Mouse (Mus musculus) adrenal gland, postnatal 14 days (tissue): ENCODE data around the gene Dap3. TPM values are rescaled to one million over a fixed set of nuclear protein-coding genes. Genes with fewer than 3 reads are reported as not detected.
A peak's percentile ranks its signal among the peaks of the same experiment; 100 is the strongest.
"Not testable (repeated sequence)": the region's sequence is repeated elsewhere in the genome, so short reads cannot be mapped to it uniquely, and the experiment has no call there.

Experiments
- DNase-seq: peaks from one replicate; pipeline ENCODE4 v3.0.0; 2021; ENCODE audit warnings: mixed read lengths
- total RNA-seq: library from RNA; stranded (reverse); gene quantifications from 2 replicates; pipeline ENCODE4 v1.2.3, GENCODE M21; 2021

The Dap3 gene
- total RNA-seq, 1 experiment from 2014 or later: 116 TPM

- peak; percentile 96 for DNase-seq
Measured at GRCm38 (mm10) chr3:88913511-88914383, 37.2 kb downstream of the Dap3 start, which contains the start of gene Msto1. Msto1 (minus strand) TSS chr3:88913999.

DNA sequence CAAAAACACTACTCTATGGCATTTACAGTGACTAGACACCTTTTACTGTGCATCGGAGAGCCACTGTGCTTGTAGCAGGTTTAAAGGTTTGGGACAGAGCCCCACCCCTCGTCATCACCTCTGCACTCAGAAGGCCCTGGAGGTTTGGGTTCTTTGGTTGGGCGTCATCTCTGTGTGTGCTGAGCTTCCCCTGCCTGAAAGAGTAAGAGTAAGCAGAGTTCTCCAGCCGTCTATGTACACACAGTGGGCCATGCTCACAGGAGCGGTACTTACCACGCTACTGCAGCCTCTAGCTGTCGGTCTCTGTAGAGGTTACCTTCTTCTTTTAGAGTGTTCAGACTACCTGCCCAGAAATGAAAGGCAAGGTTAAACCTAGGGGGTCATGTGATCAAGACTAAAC, 38.4 kb downstream of the Dap3 start:
- DNase-seq: no peak

DNA sequence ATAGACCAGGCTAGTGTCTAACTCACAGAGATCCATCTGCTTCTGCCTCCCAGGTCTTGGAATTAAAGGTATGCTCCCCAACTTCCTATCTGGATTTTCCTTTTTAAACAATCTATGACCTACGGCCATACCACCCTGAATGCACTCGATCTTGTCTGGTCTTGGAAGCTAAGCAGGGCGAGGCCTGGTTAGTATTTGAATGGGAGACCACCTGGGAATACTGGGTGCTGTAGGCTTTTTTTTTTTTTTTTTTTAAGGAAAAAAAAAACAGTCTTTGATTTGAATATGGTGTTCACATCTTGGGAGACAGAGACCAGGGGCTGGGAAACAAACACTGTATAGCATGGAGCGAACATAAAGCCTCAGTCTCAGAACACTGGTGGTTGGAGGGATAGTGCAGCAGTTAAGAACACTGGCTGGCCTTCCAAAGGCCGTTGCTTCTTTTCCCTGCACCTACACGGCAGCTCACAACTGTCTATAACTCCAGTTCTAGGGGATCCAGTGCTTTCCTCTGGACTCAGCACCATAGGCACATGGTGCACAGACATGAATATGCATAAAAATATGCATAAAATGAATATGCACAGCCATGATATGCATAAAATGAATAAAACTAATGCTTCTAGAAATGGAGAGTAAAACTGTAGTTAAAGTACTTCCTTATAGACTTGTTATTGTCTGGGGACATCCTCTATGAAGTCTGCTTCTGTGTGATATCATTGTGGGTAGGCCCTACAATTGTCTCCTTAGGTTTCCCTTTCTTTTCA, 44.4 kb downstream of the Dap3 start:
- no peak for DNase-seq

GRCm38 (mm10) chr3:88905741-88906140, 45.2 kb downstream of the Dap3 start:
- no peak for DNase-seq

DNA sequence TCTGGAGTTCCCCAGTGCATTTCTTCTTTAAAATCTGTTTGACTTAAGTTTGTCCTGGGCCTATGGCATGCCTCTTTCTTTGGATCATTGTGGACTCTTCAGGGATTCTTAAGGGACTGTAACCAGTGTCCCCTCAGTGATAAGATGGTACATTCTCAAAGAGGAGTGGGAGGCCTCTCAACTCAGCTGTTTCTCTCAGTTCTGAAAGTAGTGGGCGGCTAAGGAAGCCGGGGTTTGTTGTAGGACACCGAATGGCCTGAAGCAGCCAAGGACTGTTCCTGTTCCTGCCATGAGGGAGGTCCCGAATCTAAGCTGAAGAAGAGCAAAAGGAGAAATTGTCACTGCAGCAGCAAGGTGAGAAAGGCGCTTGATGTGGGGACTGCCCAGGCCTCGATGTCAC, 45.8 kb downstream of the Dap3 start:
- DNase-seq: no peak

DNA sequence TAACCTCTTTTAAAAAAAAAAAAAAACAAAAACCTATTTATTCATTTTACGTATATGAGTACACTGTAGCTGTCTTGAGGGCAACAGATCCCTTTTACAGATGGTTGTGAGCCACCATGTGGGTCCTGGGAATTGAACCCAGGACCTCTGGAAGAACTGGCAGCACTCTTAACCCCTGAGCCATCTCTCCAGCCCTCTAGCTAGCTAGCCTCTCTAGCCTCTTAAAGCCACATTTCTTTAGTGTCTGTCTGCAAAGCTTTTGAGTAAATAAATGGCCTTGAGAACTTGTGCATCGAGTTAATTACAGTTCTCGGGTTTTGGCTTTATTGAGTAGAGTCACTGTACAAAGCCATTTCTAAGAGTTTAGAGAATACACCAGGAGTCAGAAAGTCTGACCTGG, 46.2 kb downstream of the Dap3 start:
- no peak for DNase-seq

DNA sequence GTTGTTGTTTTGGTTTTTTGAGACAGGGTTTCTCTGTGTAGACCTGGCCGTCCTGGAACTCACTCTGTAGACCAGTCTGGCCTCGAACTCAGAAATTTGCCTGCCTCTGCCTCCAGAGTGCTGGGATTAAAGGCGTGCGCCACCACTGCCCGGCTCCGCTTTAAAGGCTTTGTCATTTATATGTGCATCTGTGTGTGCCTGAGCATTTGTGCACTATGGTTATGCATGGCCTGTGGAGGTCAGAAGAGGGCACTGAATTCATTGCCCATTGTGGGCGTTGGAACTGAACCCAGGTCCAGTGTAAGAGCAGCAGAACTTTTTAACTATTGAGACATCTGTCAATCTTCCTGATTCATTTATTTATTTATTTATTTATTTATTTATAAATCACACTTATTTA, 58.0 kb downstream of the Dap3 start:
- DNase-seq: not testable (repeated sequence)

GRCm38 (mm10) chr3:88882536-88882935, 68.4 kb downstream of the Dap3 start:
- DNase-seq: not testable (repeated sequence)

Other genes starting within 250 kb of the Dap3 start
- gene Rit1, start 234.3 kb downstream of the Dap3 start, total RNA-seq: 39.1 and 48.1 TPM in 2 replicates
- 7.5 and 15.1 TPM in 2 replicates for gene Syt11, start 176.0 kb downstream of the Dap3 start, total RNA-seq
- 25.0 and 28.4 TPM in 2 replicates for gene Gon4l, start 116.0 kb downstream of the Dap3 start, total RNA-seq
- 23.6 and 25.6 TPM in 2 replicates for gene Msto1, start 37.2 kb downstream of the Dap3 start, total RNA-seq
- 47.5 and 47.6 TPM in 2 replicates for gene Ash1l, start 559 bp downstream of the Dap3 start, total RNA-seq
- 19.8 and 21.5 TPM in 2 replicates for gene Rusc1, start 142.1 kb upstream of the Dap3 start, total RNA-seq
- gene Gm43738, start 149.9 kb upstream of the Dap3 start, total RNA-seq: not detected in 2 replicates
- gene Fdps, start 150.8 kb upstream of the Dap3 start, total RNA-seq: 99.6 and 157 TPM in 2 replicates
- gene Pklr, start 185.0 kb upstream of the Dap3 start, total RNA-seq: 1.6 and 15.1 TPM in 2 replicates
- gene Hcn3, start 209.0 kb upstream of the Dap3 start, total RNA-seq: 3.3 and 5.3 TPM in 2 replicates
- 50.3 and 69.1 TPM in 2 replicates for gene Clk2, start 213.6 kb upstream of the Dap3 start, total RNA-seq
- gene Scamp3, start 226.3 kb upstream of the Dap3 start, total RNA-seq: 75.4 and 76.9 TPM in 2 replicates
- gene Fam189b, start 232.0 kb upstream of the Dap3 start, total RNA-seq: 15.0 and 21.1 TPM in 2 replicates